Mouse (Mus musculus): Measurements from ENCODE around the gene Gm13030.
"Not testable (repeated sequence)": the region's sequence is repeated elsewhere in the genome, so short reads cannot be mapped to it uniquely, and the experiment has no call there.

Gm13030 gene

GRCm38 (mm10) chr4:138873864-138874263 is at the start of gene Gm13030:
Gm13030 (minus strand) TSS chr4:138873964.
- DNase-seq, result no peak

- DNase-seq, result peak; percentile 97
Measured at GRCm38 (mm10) chr4:138922131-138922459, 48.3 kb upstream of the Gm13030 start.

DNA sequence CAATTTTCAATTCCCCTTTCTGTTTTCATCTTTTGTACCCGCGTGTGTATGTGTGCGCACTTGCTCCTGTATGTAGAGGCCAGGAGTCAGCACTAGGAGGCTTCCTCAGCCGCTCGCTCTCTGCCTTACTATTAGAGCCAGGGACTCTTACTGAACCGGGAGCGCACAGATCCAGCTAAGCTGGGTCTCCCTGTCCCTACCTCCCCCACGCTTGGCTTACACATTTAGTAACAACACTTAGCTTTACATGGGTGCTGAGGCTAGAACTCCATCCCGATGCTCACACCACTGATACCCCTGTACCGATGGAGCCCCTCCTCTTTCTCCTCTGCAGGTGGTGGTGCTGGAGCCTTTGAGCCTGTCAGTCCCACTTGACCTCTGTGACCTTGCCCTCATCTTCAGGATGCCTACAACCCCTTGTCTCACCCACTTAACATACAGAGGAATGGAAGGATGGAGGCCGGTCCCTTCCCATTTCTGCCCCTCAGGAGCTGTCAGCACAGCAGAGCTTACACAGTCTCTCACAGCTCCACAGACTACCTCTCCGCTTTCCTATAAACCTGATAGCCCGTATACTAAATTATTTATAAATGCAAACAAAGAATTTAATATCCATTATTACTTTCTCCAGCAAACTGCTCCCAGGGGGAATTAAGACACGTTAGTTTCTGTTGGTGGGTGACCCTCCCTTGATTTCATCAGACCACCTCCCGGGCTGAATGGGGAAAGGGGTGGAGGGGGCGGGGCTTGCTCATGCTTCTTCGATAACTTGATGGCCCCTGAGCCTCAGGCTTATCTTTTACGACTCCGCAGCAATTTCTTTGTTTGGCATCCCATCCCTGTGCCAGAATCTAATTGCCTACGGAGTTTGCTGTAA is 47.7 kb upstream of the Gm13030 start:
- no peak for DNase-seq

DNA sequence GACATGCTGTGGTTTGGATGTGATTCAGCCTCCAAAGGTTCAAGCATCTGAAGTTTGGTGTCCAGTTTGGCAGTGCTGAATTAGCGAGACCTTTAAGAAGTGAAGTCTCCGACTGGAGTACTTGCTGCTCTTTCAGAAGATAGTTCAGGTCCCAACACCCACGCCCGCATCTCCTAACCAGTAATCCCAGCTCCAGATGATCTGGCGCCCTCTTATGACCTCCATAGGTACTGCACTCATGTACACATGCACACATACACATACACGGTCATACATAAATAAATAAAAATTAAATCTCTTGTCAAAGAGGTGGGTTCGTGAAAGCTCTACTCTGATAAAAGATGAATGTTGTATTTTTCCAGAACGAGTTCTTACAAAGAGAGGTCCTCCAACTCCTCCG is 43.5 kb upstream of the Gm13030 start:
- DNase-seq, result no peak

DNA sequence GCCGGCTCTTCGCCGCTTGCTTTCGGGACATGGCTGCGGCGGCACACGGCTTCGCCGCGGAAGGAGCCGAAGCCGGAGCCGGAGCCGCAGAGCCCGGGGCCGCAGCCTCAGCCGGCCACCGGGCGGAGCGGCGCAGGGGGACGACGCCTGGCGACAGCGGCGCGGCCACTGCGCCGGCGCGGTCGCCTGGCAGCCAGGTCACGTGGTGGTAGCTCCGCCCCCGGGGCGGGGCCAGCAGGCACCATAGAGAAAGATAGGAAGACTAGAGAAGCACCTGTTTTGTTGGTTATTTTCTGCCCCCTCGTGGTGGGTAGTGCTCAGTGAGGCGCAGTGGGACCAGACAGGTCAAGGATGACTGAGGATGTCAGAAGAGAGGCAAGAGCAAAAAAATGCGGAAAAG is 40.0 kb upstream of the Gm13030 start, which contains the start of gene Otud3:
TSS of gene Otud3 (minus strand) at position 149 of the 400 bp plus-strand sequence.
- DNase-seq, result peak; percentile 97

GRCm38 (mm10) chr4:138913141-138913787 is 39.5 kb upstream of the Gm13030 start:
- DNase-seq, result peak; percentile 66

GRCm38 (mm10) chr4:138905624-138906337 is 32.0 kb upstream of the Gm13030 start:
- no peak for DNase-seq

GRCm38 (mm10) chr4:138899361-138899760 is 25.6 kb upstream of the Gm13030 start:
- no peak for DNase-seq

- not testable (repeated sequence) for DNase-seq
Measured at GRCm38 (mm10) chr4:138893789-138894188, 20.0 kb upstream of the Gm13030 start.

DNA sequence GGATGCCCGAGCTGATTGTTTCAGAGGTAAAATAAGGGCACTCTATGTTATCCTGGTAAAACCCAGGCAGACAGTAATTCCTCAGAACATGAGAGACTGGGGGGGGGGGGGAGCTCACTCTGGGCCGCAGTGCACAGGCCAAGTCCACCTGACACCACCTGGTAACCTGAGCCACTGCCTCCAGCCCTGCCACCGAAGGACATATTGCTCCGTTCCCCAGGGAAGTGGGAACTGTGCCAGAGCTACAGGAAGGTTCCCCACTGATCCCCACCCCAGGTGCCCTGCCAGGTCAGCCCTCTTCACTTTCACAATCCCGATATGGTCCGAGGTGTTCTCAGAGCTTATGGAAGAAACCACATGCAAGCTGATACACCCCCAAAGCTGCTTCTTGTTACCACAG is 18.9 kb upstream of the Gm13030 start:
- DNase-seq, result no peak

DNA sequence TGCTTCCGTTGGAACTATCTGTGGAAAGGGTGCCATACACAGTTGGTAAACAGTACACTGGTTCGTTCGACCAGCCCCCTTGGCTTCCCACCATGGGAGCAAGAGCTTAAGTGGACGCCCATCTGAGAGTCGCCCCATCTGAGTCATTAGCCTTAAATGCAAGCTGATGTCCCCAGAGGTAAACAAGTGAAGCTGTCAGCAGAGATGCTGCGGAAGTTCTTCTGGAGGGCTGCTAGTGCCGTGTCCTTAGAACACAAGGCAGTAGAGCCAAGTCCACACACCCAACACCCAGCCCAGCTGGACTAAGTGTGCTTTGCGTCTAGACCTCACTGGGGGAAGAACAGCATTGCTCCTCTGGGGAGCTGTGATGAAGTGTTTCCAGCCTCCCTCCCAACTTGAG is 15.9 kb upstream of the Gm13030 start:
- DNase-seq, result no peak

DNA sequence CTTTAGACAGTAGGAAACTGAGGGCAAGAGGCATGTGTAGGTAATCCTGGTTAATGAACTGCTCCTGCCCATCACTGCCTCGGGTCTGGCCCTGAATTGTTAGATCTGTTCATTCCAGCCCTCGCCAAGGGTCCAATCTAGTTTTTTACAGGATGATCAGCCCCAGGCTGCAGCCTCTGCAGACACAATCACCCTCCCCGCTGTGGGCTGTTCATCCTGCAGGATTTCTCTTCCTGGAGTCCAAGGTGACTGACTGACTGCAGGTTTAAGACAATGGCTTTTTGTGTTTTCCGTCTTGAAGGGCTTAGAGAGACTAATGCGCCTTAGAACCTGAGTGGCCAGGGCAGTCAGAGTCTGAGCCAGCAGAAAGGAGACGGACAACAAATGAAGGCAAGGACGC is 15.4 kb upstream of the Gm13030 start:
- DNase-seq, result no peak

DNA sequence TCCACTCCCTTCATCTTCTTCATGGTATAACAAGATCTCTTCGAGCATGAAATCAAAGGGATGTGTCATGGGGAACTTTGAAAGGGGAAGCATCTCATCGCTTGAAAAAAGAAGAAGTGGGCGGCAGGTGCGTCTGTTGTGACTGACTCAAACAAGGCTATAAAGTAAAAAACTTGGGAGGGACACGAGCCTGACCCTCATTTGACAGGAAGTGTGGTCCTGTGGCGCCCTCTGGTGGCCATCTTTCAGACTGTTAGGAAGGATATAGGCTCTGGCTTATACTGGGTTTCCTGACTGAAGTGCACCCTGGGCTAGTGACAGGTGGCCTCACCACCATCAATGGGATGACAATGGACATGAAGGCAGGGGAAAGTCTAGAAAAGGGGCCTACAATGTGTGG is 10.5 kb upstream of the Gm13030 start:
- DNase-seq, result peak; percentile 95

DNA sequence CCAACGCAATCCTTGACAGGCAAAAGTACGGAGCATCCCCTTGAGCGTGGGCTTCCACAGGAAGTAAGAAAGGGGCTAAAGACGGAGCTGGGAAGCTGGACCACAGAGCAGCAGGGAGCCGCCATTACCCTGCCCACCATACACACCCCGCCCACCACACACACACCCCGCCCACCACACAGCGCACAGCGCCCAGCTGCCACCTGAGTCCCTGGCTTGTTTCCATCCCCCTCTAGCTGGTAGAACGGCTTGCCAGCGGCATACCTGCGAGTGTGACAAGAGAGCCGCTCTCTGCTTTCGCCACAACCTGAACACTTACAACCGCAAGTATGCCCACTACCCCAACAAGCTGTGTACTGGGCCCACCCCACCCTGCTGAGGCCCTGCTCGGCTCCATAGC is 8.4 kb upstream of the Gm13030 start:
- no peak for DNase-seq

GRCm38 (mm10) chr4:138880811-138881584 is 7.2 kb upstream of the Gm13030 start:
- no peak for DNase-seq

DNA sequence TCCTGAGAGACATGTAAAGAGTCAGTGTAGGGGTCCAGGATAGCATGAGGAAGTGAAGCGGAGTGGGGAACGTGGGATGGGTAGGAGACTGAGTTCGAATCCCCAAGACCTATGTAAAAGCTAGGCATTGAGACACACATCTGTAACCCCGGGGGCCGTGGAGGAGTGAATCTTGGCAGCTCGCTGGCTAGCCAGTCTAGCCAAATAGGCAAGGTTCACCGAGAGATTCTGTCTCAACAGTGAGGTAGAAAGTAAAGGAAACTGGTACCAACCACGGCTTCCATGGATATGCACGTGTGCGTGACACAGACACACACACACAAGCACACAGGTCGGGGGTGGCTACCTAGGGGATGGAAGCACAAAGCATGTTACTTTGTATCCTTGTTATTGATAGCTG is 6.0 kb upstream of the Gm13030 start:
- no peak for DNase-seq

DNA sequence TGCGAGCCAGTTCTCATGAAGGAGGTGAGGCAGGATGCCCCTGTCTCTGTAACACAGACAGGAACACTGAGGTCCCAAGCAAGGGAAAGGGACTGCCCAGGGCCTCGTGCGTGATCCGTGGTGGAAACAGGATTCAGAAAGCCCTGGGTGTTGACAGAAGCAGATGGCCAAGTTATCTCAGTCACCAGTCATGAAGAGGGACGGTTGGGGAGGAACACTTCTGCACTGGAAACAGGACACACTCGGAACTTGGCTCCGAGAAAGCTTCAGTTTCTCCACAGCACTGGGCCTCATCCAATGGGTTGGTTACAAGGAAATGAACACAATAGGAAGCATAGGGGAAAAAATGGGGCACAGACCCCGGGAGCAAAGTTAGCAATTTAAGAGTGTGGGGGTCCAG is 5.0 kb upstream of the Gm13030 start:
- DNase-seq, result no peak

GRCm38 (mm10) chr4:138877731-138878130 is 4.0 kb upstream of the Gm13030 start, which contains the start of gene Pla2g2e:
Pla2g2e (plus strand) TSS chr4:138877942.
- DNase-seq, result no peak

DNA sequence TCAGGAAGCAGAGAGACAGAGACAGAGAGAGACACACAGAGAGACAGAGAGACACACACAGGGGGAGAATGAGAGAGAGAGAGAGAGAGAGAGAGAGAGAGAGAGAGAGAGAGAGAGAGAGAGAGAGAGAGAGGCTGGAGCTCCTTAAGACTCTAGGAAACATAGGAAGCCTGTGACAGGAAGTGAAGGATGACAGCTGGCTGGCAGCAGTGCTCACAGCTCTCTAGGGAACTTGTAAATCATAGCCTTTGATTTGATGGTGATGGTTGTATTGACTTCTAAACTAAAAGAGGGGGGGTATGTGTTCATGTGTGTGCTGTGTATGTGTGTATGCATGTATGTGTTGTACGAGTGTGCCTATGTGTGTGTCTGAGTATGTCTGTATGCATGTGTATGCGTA is 2.2 kb upstream of the Gm13030 start:
- peak; percentile 64 for DNase-seq

- DNase-seq, result not testable (repeated sequence)
Measured at GRCm38 (mm10) chr4:138875275-138875674, 1.5 kb upstream of the Gm13030 start.

GRCm38 (mm10) chr4:138868666-138869065 is 5.1 kb downstream of the Gm13030 start:
- no peak for DNase-seq

GRCm38 (mm10) chr4:138866413-138866812 is 7.4 kb downstream of the Gm13030 start:
- peak; percentile 87 for DNase-seq

DNA sequence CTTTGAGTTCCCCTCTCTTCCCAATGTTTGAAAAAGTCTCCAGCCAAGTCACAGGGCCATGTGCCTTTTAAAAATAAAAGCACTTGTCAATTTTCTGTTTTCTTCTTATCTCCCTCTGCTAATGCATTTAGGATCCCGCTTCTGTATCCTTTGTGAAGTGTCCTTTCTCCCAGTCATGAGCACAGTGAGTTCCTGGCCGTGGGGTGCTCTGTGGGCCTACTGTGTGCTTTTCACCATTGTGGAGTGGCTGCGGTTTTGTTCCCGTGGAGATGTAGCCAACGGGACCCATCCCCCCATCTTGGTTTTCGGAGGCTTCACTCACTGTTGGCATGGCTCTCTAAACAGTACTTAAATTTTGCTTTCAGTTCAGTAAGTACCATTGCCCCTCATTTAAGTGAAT is 7.8 kb downstream of the Gm13030 start:
- DNase-seq, result no peak
